Mouse (Mus musculus): ENCODE results near the gene Mapk8ip1. TPM values are rescaled to one million over a fixed set of nuclear protein-coding genes. Genes with fewer than 3 reads are reported as not detected.
A peak's percentile ranks its signal among the peaks of the same experiment; 100 is the strongest.

The Mapk8ip1 gene
- total and polyA plus RNA-seq, 3 experiments: 0.05 to 0.22 TPM; not detected in 1

DNA sequence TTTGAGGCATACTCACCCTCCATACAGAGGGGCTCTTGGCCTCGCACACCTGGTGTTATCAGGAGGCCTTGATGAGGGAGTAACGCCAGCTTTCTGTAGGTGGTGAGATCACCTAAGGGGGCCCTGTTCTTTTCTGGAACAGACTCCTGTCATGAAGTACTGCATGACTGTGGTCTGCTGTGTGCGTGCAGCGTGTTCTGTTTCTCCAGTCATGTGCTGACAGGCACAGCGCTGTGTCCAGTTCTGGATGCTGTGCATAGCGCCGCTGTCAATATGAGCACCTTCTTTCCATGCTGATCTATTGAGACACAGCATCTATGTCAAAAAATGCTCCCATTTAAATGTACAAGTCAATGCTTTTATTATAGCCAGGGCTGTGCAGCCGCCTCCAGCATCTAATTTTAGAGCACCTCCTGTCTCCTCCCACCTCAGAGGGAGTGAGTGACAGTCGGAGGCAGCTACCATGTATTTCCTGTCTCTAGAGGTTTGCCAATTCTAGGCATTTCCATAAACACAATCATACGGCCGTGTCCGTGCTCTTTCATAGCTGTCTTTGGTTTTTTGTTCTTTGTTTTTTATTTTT, 41.4 kb upstream of the Mapk8ip1 start:
- no peak for DNase-seq (ENCODE audit: low spot score)
- H3K36me3 ChIP-seq (replicated peaks): no peaks in the 10 kb centered on the region
- H3K4me3 ChIP-seq (ENCODE audit: low read depth, low read length): peak overlapping the region; percentile 35; the same call in 1 of the 2 replicates
- no peak for TF ChIP-seq POLR2AphosphoS5 (IDR thresholded peaks at IDR 0.05; ENCODE audit: insufficient replicate concordance, low read depth, low read length)
- ATAC-seq (ENCODE audit: extremely low read depth, insufficient number of reproducible peaks, low FRiP score, poor library complexity, severe bottlenecking): no peak
- H3K27me3 ChIP-seq (ENCODE audit: insufficient read depth, low read length): peaks cover 13% of the 10 kb centered on the region
- H3K9me3 ChIP-seq (replicated peaks): no peaks in the 10 kb centered on the region
- peaks cover 90% of the 10 kb centered on the region for H3K4me1 ChIP-seq (ENCODE audit: insufficient read depth, low read depth, low read length)

DNA sequence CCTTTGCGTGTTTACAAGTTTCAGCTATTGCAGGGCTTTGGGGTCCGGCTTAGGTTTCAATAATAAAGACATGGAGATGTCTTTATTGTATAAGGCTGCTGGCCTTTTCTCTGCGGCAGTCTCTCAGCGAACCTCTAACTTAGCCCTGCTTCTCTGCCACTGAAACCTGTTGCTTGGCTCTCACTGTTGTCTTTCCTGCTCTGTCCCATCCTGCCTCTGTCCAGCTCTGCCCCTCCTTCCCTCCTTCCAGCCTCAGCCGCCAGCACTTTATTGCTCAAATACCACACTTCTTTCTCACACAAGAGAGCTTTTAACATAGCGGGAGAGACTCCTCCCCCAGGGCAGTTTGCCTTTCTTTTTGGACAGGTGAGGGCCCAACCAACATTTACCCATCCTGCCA, 39.4 kb upstream of the Mapk8ip1 start:
- no peak for DNase-seq (ENCODE audit: low spot score)
- Histone ChIP-seq H3K4me3 (ENCODE audit: low read depth, low read length) (no peak overlapping the region), H3K9me3 (replicated peaks) (0 out of 2 replicates have a peak, but pooled peaks cover 5% of the 10 kb centered on the region), H3K27me3 (ENCODE audit: insufficient read depth, low read length) (peaks cover 5% of the 10 kb centered on the region; the same call in 1 of the 2 replicates), H3K4me1 (ENCODE audit: insufficient read depth, low read depth, low read length) (peaks cover 78% of the 10 kb centered on the region), H3K36me3 (replicated peaks) (no peaks in the 10 kb centered on the region)
- TF ChIP-seq TAL1 (conservative IDR thresholded peaks at IDR 0.05; ENCODE audit: low read depth, low read length) (no peak), CTCF (IDR thresholded peaks at IDR 0.05; ENCODE audit: low read depth, low read length) (no peak), GATA1 (IDR thresholded peaks at IDR 0.05; ENCODE audit: borderline replicate concordance, low read length) (no peak), GATA2 (IDR thresholded peaks at IDR 0.05; ENCODE audit: borderline replicate concordance, low read depth, low read length) (no peak), POLR2AphosphoS5 (IDR thresholded peaks at IDR 0.05; ENCODE audit: insufficient replicate concordance, low read depth, low read length) (no peak)
- no peak for ATAC-seq (ENCODE audit: extremely low read depth, insufficient number of reproducible peaks, low FRiP score, poor library complexity, severe bottlenecking)

DNA sequence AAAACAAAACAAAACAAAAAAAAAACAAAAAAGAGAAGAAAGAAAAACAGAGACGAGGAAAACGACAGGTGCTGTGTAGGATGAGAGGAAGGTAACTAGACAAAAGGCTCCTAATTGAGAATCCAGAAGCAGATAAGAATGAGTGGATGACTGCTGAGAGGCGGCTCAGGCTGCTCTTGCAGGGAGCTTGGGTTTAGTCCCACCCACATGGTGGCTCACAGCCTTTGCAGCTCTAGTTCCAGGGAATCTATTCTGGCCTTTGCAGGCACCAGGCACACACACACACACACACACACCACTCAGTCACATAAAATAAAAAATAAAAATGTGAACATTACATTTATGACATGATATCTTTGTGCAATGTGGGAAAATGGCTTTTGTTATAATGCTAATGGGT, 37.5 kb upstream of the Mapk8ip1 start:
- ATAC-seq (ENCODE audit: extremely low read depth, insufficient number of reproducible peaks, low FRiP score, poor library complexity, severe bottlenecking): no peak
- no peak for TF ChIP-seq GATA2 (IDR thresholded peaks at IDR 0.05; ENCODE audit: borderline replicate concordance, low read depth, low read length)
- TF ChIP-seq TAL1 (conservative IDR thresholded peaks at IDR 0.05; ENCODE audit: low read depth, low read length): no peak
- no peak for TF ChIP-seq POLR2AphosphoS5 (IDR thresholded peaks at IDR 0.05; ENCODE audit: insufficient replicate concordance, low read depth, low read length)
- TF ChIP-seq GATA1 (IDR thresholded peaks at IDR 0.05; ENCODE audit: borderline replicate concordance, low read length): no peak
- TF ChIP-seq CTCF (IDR thresholded peaks at IDR 0.05; ENCODE audit: low read depth, low read length): no peak
- DNase-seq (ENCODE audit: low spot score): no peak

DNA sequence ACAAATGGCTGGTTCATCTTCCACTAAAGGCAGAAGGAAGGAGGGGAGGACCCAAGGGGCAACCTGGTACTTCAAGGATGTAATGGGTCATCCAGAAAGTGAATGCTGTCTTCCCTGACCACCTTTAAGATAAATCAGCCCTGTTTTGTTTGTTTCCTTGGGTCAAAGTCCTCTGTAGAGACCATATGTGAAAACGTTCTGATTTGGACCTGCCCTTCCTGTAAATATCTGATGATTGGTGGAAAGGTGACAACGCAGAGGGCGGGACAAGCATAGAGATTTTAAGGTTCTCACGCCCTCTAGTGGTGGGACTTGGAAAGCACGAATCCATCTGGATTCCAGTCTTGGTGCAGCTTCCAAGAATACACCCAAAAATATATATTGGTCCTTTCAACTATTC, 36.8 kb upstream of the Mapk8ip1 start:
- no peak for ATAC-seq (ENCODE audit: extremely low read depth, insufficient number of reproducible peaks, low FRiP score, poor library complexity, severe bottlenecking)
- H3K27me3 ChIP-seq (ENCODE audit: insufficient read depth, low read length): peaks cover 5% of the 10 kb centered on the region; the same call in 1 of the 2 replicates
- peak; percentile 54 for TF ChIP-seq CTCF (IDR thresholded peaks at IDR 0.05; ENCODE audit: low read depth, low read length)
- TF ChIP-seq POLR2AphosphoS5 (IDR thresholded peaks at IDR 0.05; ENCODE audit: insufficient replicate concordance, low read depth, low read length): no peak
- H3K9me3 ChIP-seq (replicated peaks): 0 out of 2 replicates have a peak, but pooled peaks cover 5% of the 10 kb centered on the region
- H3K4me3 ChIP-seq (ENCODE audit: low read depth, low read length): peak overlapping the region; percentile 17; the same call in 1 of the 2 replicates
- peak; percentile 64 for DNase-seq (ENCODE audit: low spot score)
- no peaks in the 10 kb centered on the region for H3K36me3 ChIP-seq (replicated peaks)
- peaks cover 70% of the 10 kb centered on the region for H3K4me1 ChIP-seq (ENCODE audit: insufficient read depth, low read depth, low read length)

More for the DNA sequence above, 37.5 kb upstream of the Mapk8ip1 start:
- H3K4me3 ChIP-seq (ENCODE audit: low read depth, low read length): no peak overlapping the region
- no peaks in the 10 kb centered on the region for H3K36me3 ChIP-seq (replicated peaks)
- H3K27me3 ChIP-seq (ENCODE audit: insufficient read depth, low read length): peaks cover 5% of the 10 kb centered on the region; the same call in 1 of the 2 replicates
- 0 out of 2 replicates have a peak, but pooled peaks cover 5% of the 10 kb centered on the region for H3K9me3 ChIP-seq (replicated peaks)
- H3K4me1 ChIP-seq (ENCODE audit: insufficient read depth, low read depth, low read length): peaks cover 77% of the 10 kb centered on the region

DNA sequence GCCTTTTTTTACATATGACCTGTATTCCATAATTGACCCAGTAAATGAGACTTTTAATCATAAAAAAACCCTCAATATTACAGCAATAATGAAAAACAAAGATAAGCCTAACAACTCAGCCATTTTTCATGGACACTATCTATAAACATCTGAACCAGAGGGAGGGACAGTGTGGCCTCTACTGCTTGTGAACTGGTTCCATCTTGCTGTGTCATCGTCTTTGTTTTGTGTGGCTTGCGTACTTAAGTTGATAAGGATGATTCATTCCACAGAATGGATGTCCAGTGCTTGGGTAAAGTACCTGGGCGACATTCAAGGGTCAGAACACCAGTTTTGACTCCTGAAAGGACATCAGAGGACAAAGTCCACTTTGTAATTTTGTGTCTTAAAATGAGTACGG, 36.3 kb upstream of the Mapk8ip1 start:
- TF ChIP-seq GATA1 (IDR thresholded peaks at IDR 0.05; ENCODE audit: borderline replicate concordance, low read length) (no peak), POLR2AphosphoS5 (IDR thresholded peaks at IDR 0.05; ENCODE audit: insufficient replicate concordance, low read depth, low read length) (no peak), TAL1 (conservative IDR thresholded peaks at IDR 0.05; ENCODE audit: low read depth, low read length) (no peak), GATA2 (IDR thresholded peaks at IDR 0.05; ENCODE audit: borderline replicate concordance, low read depth, low read length) (no peak), CTCF (IDR thresholded peaks at IDR 0.05; ENCODE audit: low read depth, low read length) (no peak)
- H3K4me3 ChIP-seq (ENCODE audit: low read depth, low read length): peak overlapping the region; percentile 17; the same call in 1 of the 2 replicates
- no peak for DNase-seq (ENCODE audit: low spot score)

DNA sequence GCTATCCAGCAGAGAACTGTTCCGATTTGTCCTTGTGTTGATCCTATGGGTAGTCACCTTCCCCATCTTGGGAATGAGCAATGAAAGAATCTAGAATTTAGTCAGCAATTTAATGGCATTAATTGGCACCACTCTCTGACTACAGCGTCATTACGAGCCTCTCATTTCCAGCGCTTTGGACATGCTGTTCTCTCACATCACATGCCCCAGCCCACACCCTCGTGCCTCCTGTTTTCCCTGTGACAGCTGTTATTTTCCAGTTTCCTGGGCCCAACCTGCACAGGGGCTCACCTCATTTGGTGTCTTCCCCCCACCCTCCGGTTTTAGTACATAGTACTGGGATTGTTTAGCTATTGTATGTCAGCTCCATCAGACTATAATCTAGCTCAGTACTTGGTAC, 34.0 kb upstream of the Mapk8ip1 start:
- no peak for TF ChIP-seq GATA1 (IDR thresholded peaks at IDR 0.05; ENCODE audit: borderline replicate concordance, low read length)
- no peak for TF ChIP-seq POLR2AphosphoS5 (IDR thresholded peaks at IDR 0.05; ENCODE audit: insufficient replicate concordance, low read depth, low read length)
- no peak for TF ChIP-seq CTCF (IDR thresholded peaks at IDR 0.05; ENCODE audit: low read depth, low read length)
- no peak for TF ChIP-seq GATA2 (IDR thresholded peaks at IDR 0.05; ENCODE audit: borderline replicate concordance, low read depth, low read length)
- no peak for TF ChIP-seq TAL1 (conservative IDR thresholded peaks at IDR 0.05; ENCODE audit: low read depth, low read length)
- H3K36me3 ChIP-seq (replicated peaks): peaks cover 20% of the 10 kb centered on the region
- H3K9me3 ChIP-seq (replicated peaks): 0 out of 2 replicates have a peak, but pooled peaks cover 5% of the 10 kb centered on the region
- no peak for DNase-seq (ENCODE audit: low spot score)
- no peak for ATAC-seq (ENCODE audit: extremely low read depth, insufficient number of reproducible peaks, low FRiP score, poor library complexity, severe bottlenecking)
- peaks cover 72% of the 10 kb centered on the region for H3K4me1 ChIP-seq (ENCODE audit: insufficient read depth, low read depth, low read length)
- H3K4me3 ChIP-seq (ENCODE audit: low read depth, low read length): no peak overlapping the region
- H3K27me3 ChIP-seq (ENCODE audit: insufficient read depth, low read length): no peaks in the 10 kb centered on the region; the same call in 1 of the 2 replicates

More for the DNA sequence above, 36.3 kb upstream of the Mapk8ip1 start:
- peak; percentile 35; the same call in 1 of the 2 replicates for ATAC-seq (ENCODE audit: extremely low read depth, insufficient number of reproducible peaks, low FRiP score, poor library complexity, severe bottlenecking)
- H3K9me3 ChIP-seq (replicated peaks): 0 out of 2 replicates have a peak, but pooled peaks cover 5% of the 10 kb centered on the region
- H3K36me3 ChIP-seq (replicated peaks): peaks cover 3% of the 10 kb centered on the region
- peaks cover 3% of the 10 kb centered on the region; the same call in 1 of the 2 replicates for H3K27me3 ChIP-seq (ENCODE audit: insufficient read depth, low read length)
- peaks cover 71% of the 10 kb centered on the region for H3K4me1 ChIP-seq (ENCODE audit: insufficient read depth, low read depth, low read length)
